Mouse (Mus musculus) lung, postnatal 0 days (tissue): ENCODE data around the gene Gm44503.
A peak's percentile ranks its signal among the peaks of the same experiment; 100 is the strongest.

Source experiments
- CTCF ChIP-seq: IDR thresholded peaks from 2 replicates; pipeline ENCODE4 v1.5.1; 2016; ENCODE audit warnings: antibody characterized with exemption, mild to moderate bottlenecking
- EP300 ChIP-seq: IDR thresholded peaks from 2 replicates; pipeline ENCODE4 v1.6.1; 2016; ENCODE audit warnings: antibody characterized with exemption, mild to moderate bottlenecking, control low read depth

DNA sequence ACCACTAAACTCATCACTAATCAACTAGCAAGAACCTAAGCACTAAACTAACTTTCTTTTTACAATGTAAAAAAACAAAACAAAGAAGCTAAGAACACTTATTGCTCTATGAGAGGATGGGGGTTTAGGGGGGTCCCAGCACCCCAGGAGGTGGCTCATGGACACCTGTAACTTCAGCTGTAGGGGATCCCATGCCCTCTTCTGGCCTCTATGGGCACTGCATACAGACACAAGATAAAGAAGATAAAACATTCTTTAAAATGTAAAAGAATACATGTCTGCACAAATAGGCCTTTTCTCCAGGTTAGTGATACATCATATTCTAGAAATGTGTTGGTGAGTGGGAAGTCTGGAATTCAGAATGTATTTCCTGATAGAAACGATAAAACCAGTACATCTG is 74.8 kb downstream of the Gm44503 start:
- peak; percentile 25 for TF ChIP-seq CTCF
- TF ChIP-seq EP300: no peak
